Mouse (Mus musculus): ENCODE measurements around the gene Ankra2.

The Ankra2 gene

DNA sequence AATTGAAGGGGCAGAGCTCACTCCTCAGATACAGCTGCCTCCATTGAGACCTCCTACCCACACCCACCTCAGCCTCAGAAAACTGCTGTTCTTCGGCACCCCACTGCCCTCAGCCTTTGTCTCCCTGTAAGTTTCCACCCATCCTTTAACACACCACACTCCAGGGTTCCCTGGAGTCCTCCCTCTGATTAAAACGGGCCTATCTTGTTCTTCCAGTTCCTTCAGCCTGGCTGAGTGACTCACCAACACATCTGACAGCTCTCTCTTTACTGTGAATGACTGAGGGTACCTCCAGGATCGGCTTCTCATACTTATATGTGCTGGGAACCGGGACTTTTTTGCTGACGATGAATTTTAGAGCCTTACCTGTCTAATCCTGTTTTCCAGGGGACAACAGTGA lies 33.2 kb downstream of the Ankra2 start:
- DNase-seq (ENCODE audit: low spot score in 2 of 2) = peak; percentile 31 to 49

DNA sequence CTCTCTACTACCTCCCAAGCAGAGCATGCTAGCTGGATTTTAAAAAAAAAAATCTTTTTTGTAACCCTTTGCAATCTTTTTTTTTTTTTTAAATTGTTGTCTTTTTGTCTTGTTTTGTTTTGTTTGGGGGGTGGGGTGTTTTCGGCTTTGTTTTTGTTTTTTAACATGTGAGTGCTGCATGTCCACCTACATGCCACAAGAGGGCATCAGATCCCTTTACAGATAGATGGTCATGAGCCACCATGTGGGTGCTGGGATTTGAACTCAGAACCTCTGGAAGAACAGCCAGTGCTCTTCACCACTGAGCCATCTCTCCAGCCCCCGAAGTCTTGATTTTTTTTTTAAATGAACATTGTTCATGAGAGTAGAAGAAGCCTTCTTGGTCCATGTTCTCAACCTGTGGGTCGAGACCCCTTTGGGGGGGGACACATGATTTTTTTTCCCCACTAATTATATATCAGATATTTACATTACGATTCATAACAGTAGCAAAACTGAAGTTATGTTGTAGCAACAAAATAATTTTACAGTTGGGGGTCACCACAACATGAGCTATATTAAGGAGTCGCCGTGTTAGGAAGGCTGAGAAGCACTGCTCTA lies 35.1 kb downstream of the Ankra2 start:
- no peak for DNase-seq (ENCODE audit: low spot score in 2 of 2)

GRCm38 (mm10) chr13:98298833-98299758 lies 36.2 kb downstream of the Ankra2 start:
- DNase-seq (ENCODE audit: low spot score in 2 of 2) = peak; percentile 45 to 65

GRCm38 (mm10) chr13:98305257-98305656 lies 42.4 kb downstream of the Ankra2 start:
- DNase-seq (ENCODE audit: low spot score in 2 of 2) = no peak

DNA sequence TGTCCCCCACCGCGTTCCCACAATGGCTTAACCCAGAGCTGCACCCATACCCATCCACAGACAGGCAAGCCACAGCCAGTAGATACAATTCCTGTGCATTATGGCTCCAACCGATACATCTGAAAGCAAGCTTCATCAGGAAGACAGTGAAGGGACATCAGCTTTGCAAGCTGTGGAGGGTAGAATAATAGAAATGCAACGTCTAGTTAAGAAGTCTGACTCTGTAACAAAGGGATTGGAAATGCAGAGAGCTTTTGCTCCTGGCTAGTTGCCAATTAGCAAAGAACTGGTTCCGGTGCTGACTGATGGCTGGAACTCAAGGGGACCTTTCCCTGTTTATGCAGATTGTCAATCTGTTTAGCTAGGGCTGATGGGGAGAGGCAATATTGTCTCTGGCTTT lies 43.5 kb downstream of the Ankra2 start:
- no peak for DNase-seq (ENCODE audit: low spot score in 2 of 2)

GRCm38 (mm10) chr13:98306852-98307475 lies 44.1 kb downstream of the Ankra2 start:
- DNase-seq (ENCODE audit: low spot score in 2 of 2) = no peak

DNA sequence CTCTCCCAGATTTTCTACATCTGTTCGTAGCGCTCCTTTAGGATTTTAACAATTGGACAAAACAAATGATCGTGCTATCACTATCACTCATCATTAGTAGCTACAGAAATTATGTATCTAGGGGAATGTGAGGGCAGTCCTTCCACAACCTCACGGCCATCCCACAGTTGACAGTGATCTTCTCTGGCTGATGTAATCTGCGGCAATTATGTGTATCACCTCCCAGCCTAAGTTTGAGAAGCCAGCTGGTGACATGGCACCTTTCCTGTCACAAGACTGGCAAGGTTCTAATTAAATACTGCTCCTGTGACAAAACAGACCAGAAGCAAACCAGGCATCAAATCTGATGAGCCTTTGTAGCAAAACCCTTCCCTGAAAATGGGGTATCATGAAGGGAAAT lies 45.1 kb downstream of the Ankra2 start:
- DNase-seq (ENCODE audit: low spot score in 2 of 2) = no peak

DNA sequence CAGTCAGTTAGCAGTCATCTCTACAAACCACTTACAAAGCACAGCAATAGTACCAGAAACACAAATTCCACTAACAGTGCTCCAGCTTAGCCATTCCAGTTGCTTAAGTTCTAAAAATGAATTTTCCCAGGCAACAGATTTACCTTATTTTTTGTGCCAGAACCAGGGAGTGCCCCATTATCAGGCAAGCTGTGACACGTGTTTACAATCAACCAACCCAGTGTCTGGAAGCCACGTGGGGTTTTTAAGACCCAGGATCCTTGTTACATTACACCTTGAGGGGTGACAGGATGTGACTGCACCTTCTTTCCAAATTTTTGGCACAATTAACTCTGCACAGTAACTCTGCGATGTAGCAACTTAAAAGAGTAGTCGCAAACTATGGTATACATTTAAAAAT lies 45.9 kb downstream of the Ankra2 start:
- no peak for DNase-seq (ENCODE audit: low spot score in 2 of 2)

- DNase-seq (ENCODE audit: low spot score in 2 of 2) = no peak
These were observed 48.7 kb downstream of the Ankra2 start for GRCm38 (mm10) chr13:98311597-98311996.

GRCm38 (mm10) chr13:98313631-98314030 lies 50.8 kb downstream of the Ankra2 start:
- no peak for DNase-seq (ENCODE audit: low spot score in 2 of 2)

DNA sequence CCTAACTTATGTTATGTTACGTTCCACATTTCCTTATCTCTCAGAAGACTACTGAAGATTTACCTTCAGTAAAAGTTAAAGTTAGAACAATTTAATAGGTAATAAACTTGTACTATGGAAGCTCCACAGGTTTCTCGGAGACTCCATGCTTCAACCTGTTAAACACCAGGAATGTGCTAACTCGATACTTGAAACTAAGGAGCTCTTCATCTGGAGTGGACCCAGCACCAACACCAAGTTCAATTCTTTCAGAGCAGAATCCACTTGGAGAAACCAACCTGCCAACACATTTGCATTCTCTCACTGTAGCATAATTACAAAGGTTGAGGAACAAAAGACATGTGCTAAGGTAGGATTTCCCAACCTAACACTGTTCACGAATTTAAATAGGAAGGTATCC lies 52.2 kb downstream of the Ankra2 start:
- no peak for DNase-seq (ENCODE audit: low spot score in 2 of 2)

GRCm38 (mm10) chr13:98316140-98316479 lies 53.2 kb downstream of the Ankra2 start:
- DNase-seq (ENCODE audit: low spot score in 2 of 2) = no peak

GRCm38 (mm10) chr13:98316480-98317245 lies 53.8 kb downstream of the Ankra2 start, which contains the start of gene Btf3:
TSS of gene Btf3 (minus strand) at chr13:98317006.
- DNase-seq (ENCODE audit: low spot score in 2 of 2) = peak; percentile 85 to 87

GRCm38 (mm10) chr13:98317246-98317677 lies 54.4 kb downstream of the Ankra2 start:
- DNase-seq (ENCODE audit: low spot score in 2 of 2) = no peak

- no peak for DNase-seq (ENCODE audit: low spot score in 2 of 2)
These were observed 55.0 kb downstream of the Ankra2 start for GRCm38 (mm10) chr13:98317911-98318310.
